Mouse (Mus musculus) ovary, postnatal 36 days (tissue): Measurements from ENCODE around the gene Pum2.

Source experiments
- DNase-seq: peaks from one replicate; pipeline ENCODE4 v3.0.0; 2022; ENCODE audit warnings: low spot score, mixed read lengths

Pum2 gene

GRCm38 (mm10) chr12:8793410-8794051 lies 119.6 kb downstream of the Pum2 start:
- DNase-seq = no peak

- no peak for DNase-seq
Observed at GRCm38 (mm10) chr12:8797936-8798335, 124.0 kb downstream of the Pum2 start.

GRCm38 (mm10) chr12:8798486-8799020 lies 124.6 kb downstream of the Pum2 start:
- no peak for DNase-seq
